Mouse (Mus musculus) lung, postnatal 0 days (tissue): ENCODE measurements around the gene Osbpl8.

Experiments used
- CTCF ChIP-seq: IDR thresholded peaks from 2 replicates; pipeline ENCODE4 v1.5.1; 2016; ENCODE audit warnings: antibody characterized with exemption, mild to moderate bottlenecking
- EP300 ChIP-seq: IDR thresholded peaks from 2 replicates; pipeline ENCODE4 v1.6.1; 2016; ENCODE audit warnings: antibody characterized with exemption, mild to moderate bottlenecking, control low read depth

DNA sequence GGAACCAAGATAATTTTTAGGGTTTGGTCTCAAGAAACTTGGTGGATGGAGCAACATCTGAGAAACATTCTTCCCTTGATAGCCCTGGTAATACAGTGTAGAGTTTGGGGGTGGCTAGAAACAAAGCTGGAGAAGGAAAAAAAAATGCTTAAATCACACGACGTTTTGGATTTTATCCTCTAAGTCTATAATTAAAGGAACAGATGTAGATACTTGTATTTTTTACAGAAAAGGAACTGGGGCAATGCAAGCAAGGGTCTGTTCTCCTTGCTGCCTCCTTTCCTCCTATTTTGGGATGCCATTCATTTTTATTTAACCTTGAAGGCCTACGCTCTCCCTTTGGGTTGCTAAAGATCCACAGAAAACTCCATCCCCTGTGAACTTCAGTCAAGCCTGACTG is 151.4 kb downstream of the Osbpl8 start:
- TF ChIP-seq CTCF, result no peak
- no peak for TF ChIP-seq EP300
